Mouse (Mus musculus) brain, embryonic 14.5 days (tissue): ENCODE data around the gene Fam131c.

Experiments
- CTCF ChIP-seq: fragments of 200-500 bp; IDR thresholded peaks from 2 replicates; pipeline ENCODE4 v1.5.1; 2012; ENCODE audit warnings: inconsistent platforms, mild to moderate bottlenecking, moderate library complexity, borderline replicate concordance; ENCODE audit not compliant: insufficient read depth, insufficient read length; ENCODE audit errors: extremely low read depth
- POLR2A ChIP-seq: fragments of 200-500 bp; IDR thresholded peaks from 2 replicates; pipeline ENCODE4 v1.6.1; 2012; ENCODE audit warnings: mild to moderate bottlenecking, inconsistent platforms, borderline replicate concordance; ENCODE audit not compliant: poor library complexity, insufficient read depth, insufficient read length, severe bottlenecking; ENCODE audit errors: extremely low read depth

- TF ChIP-seq CTCF (peak; percentile 34; the same call in 1 of the 2 replicates), POLR2A (no peak)
Measured at GRCm38 (mm10) chr4:141411430-141411992, 43.5 kb downstream of the Fam131c start.
